Mouse (Mus musculus) myocyte (in vitro differentiated cells): ENCODE data around the gene Mvk. TPM values are rescaled to one million over a fixed set of nuclear protein-coding genes. Genes with fewer than 3 reads are reported as not detected.

Experiments
- H3K27me3 ChIP-seq: one replicate; pipeline ENCODE4 v1.6.1; 2011; ENCODE audit not compliant: control insufficient read depth, insufficient read depth, insufficient read length
- H3K36me3 ChIP-seq: one replicate; pipeline ENCODE4 v1.6.1; 2011; ENCODE audit not compliant: control insufficient read depth, insufficient read depth
- H3K4me2 ChIP-seq: one replicate; pipeline ENCODE4 v1.6.1; 2011; ENCODE audit warnings: low read depth, control low read depth
- H3K4me3 ChIP-seq: one replicate; pipeline ENCODE4 v1.5.1; 2011; ENCODE audit warnings: mild to moderate bottlenecking, control low read depth, moderate library complexity
- H3K79me2 ChIP-seq: one replicate; pipeline ENCODE4 v1.6.1; 2011; ENCODE audit not compliant: control insufficient read depth, insufficient read depth
- H3ac ChIP-seq: one replicate; pipeline ENCODE4 v1.6.1; 2011; ENCODE audit not compliant: control insufficient read depth, insufficient read length
- CEBPB ChIP-seq: IDR thresholded peaks from 2 replicates; pipeline ENCODE4 v1.6.1; 2011; ENCODE audit warnings: mild to moderate bottlenecking, moderate library complexity; ENCODE audit not compliant: poor library complexity, insufficient read depth, severe bottlenecking
- E2F4 ChIP-seq: IDR thresholded peaks from one replicate; pipeline ENCODE4 v1.6.1; 2011; ENCODE audit warnings: mild to moderate bottlenecking, control low read depth, moderate library complexity; ENCODE audit not compliant: insufficient read depth
- MAX ChIP-seq: IDR thresholded peaks from one replicate; pipeline ENCODE4 v1.6.1; 2011; ENCODE audit warnings: low read depth, mild to moderate bottlenecking, control low read depth
- MYOD1 ChIP-seq, 3 experiments: IDR thresholded peaks; one replicate each; pipeline ENCODE4 v1.6.1; 2011; ENCODE audit warnings: control low read depth in 2 of 3, low read depth in 2 of 3, mild to moderate bottlenecking in 2 of 3, moderate library complexity in 1 of 3; ENCODE audit not compliant: insufficient read length in 2 of 3, control insufficient read depth in 1 of 3
- MYOG ChIP-seq, 3 experiments: IDR thresholded peaks; one replicate each; pipeline ENCODE4 v1.6.1; 2011; ENCODE audit warnings: control low read depth in 2 of 3, low read depth in 2 of 3, mild to moderate bottlenecking in 2 of 3; ENCODE audit not compliant: insufficient read length in 2 of 3, control insufficient read depth in 1 of 3, insufficient read depth in 1 of 3
- POLR2A ChIP-seq: IDR thresholded peaks from one replicate; pipeline ENCODE4 v1.6.1; 2011; ENCODE audit warnings: low read depth, mild to moderate bottlenecking, control low read depth, moderate library complexity; ENCODE audit not compliant: insufficient read length
- POLR2AphosphoS2 ChIP-seq: IDR thresholded peaks from one replicate; pipeline ENCODE4 v1.6.1; 2011; ENCODE audit warnings: low read depth, control low read depth; ENCODE audit not compliant: insufficient read length
- REST ChIP-seq: IDR thresholded peaks from one replicate; pipeline ENCODE4 v1.6.1; 2011; ENCODE audit warnings: mild to moderate bottlenecking, control low read depth, moderate library complexity; ENCODE audit not compliant: insufficient read depth, insufficient read length
- SRF ChIP-seq: IDR thresholded peaks from one replicate; pipeline ENCODE4 v1.6.1; 2011; ENCODE audit warnings: low read depth; ENCODE audit not compliant: control insufficient read depth, insufficient read length
- TCF12 ChIP-seq: IDR thresholded peaks from one replicate; pipeline ENCODE4 v1.6.1; 2011; ENCODE audit warnings: mild to moderate bottlenecking, control low read depth; ENCODE audit not compliant: poor library complexity, insufficient read depth, severe bottlenecking
- TCF3 ChIP-seq: IDR thresholded peaks from one replicate; pipeline ENCODE4 v1.6.1; 2011; ENCODE audit warnings: low read depth, control low read depth; ENCODE audit not compliant: insufficient read length
- USF1 ChIP-seq: IDR thresholded peaks from one replicate; pipeline ENCODE4 v1.6.1; 2011; ENCODE audit warnings: low read depth, mild to moderate bottlenecking, control low read depth, moderate library complexity
- polyA plus RNA-seq: library from polyadenylated mRNA; unstranded; fragments of >200 nt; fragmentation: generic; extraction: Trizol; gene quantifications from one replicate; pipeline ENCODE4 v1.2.1, GENCODE M21; 2012; ENCODE audit warnings: missing spikeins

Gene Mvk
- polyA plus RNA-seq, 1 experiment = 56.6 TPM

DNA sequence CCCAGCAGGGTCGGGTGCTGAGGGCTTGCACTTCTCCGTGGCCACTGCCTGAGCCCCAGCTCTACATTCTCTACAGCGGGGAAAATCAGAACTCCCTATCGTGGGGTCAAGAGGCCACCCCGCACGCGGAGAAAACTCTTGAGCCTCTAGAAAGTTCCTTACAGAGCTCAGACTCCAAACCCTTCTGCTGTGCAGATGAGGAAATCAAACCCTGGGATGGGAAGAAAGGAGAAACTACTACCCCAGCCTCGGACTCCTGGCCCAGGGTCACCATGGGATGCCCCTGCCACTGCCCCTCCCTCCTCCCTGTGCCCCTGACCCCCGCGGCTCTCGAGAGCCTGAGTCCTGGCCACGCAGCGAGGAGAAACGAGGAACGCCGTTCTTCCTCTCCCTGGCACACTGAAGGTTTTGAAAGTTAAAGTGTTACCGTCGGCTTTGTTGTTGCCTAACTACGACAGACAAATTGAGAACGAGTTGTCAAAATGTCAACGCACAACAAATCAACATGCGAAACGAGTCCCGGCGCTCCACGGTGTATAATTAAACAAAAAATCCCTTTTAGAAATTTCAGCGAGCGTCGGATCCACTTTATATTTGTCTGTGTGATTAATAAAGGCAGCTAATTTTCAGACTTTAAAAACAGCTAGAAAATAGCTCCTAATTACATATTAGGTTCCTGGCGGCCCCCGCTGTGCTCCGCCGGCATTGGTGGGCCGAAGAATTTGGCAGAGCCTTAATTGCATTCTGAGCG, 30.8 kb downstream of the Mvk start:
- H3K36me3 ChIP-seq = no peaks in the 10 kb centered on the region
- no peak overlapping the region for H3ac ChIP-seq
- H3K27me3 ChIP-seq = peaks cover 72% of the 10 kb centered on the region
- no peak overlapping the region for H3K4me3 ChIP-seq
- no peak overlapping the region for H3K4me2 ChIP-seq
- no peaks in the 10 kb centered on the region for H3K79me2 ChIP-seq
- TF ChIP-seq SRF (no peak), POLR2A (no peak), MYOD1 (IDR thresholded peaks at IDR 0.05; ENCODE audit: control insufficient read depth in 1 of 3, insufficient read length in 2 of 3, low read depth in 2 of 3) (no peak), CEBPB (no peak), USF1 (no peak)

DNA sequence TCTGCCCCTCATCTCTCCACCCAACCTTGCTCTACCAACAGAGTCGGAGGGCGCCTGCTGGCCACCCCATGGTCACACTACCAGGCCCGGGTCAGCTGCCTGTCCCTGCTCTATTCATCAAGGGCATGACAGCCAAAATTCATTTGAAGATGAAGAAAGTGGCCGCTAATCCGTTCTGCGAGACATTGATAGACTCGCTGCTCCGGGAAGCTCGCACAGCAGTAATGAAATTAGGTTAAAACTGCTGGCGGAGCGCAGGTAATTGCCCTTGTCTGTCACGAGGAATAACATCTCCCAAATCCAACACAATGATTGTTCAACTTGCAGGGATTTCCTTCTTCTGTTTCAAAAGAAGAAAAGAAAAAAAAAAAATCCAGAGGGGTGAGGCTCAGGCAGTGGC, 34.2 kb downstream of the Mvk start:
- no peaks in the 10 kb centered on the region for H3K79me2 ChIP-seq
- peaks cover 70% of the 10 kb centered on the region for H3K27me3 ChIP-seq
- H3ac ChIP-seq = no peak overlapping the region
- no peak overlapping the region for H3K4me2 ChIP-seq
- no peak overlapping the region for H3K4me3 ChIP-seq
- TF ChIP-seq E2F4 (no peak), MYOG (IDR thresholded peaks at IDR 0.05; ENCODE audit: control insufficient read depth in 1 of 3, insufficient read depth in 1 of 3, insufficient read length in 2 of 3, low read depth in 2 of 3) (no peak), POLR2A (no peak), SRF (no peak), TCF12 (no peak), CEBPB (no peak), MYOD1 (IDR thresholded peaks at IDR 0.05; ENCODE audit: control insufficient read depth in 1 of 3, insufficient read length in 2 of 3, low read depth in 2 of 3) (no peak), POLR2AphosphoS2 (no peak), TCF3 (no peak), MAX (no peak), REST (no peak), USF1 (no peak)
- H3K36me3 ChIP-seq = no peaks in the 10 kb centered on the region

DNA sequence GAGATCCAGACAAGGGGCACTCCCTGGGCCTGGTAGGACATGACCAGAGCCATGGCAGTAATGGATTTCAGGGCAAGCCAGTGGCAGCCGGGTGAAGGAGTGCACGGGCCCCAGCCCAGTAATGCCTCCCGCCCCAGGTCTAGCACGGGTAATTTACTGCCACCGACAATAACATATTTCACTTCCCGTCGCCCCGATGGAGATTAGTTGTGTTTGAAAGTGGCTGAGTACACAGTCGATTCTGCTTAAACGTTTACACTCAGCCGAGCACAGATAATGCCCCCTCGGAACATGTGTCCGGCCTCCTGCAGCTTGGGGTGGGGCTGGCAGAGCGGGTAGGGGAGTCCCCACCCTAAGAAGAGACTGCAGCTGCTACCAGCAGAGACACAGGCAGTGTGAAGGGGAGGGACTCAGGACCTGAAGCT, 38.5 kb downstream of the Mvk start:
- no peak overlapping the region for H3ac ChIP-seq
- TF ChIP-seq E2F4 (no peak), MYOD1 (IDR thresholded peaks at IDR 0.05; ENCODE audit: control insufficient read depth in 1 of 3, insufficient read length in 2 of 3, low read depth in 2 of 3) (peak in 1 of 3 experiments; percentile 21)
- H3K4me3 ChIP-seq = no peak overlapping the region
- H3K79me2 ChIP-seq = no peaks in the 10 kb centered on the region
- H3K27me3 ChIP-seq = peaks cover 67% of the 10 kb centered on the region
- H3K36me3 ChIP-seq = no peaks in the 10 kb centered on the region
- no peak overlapping the region for H3K4me2 ChIP-seq

DNA sequence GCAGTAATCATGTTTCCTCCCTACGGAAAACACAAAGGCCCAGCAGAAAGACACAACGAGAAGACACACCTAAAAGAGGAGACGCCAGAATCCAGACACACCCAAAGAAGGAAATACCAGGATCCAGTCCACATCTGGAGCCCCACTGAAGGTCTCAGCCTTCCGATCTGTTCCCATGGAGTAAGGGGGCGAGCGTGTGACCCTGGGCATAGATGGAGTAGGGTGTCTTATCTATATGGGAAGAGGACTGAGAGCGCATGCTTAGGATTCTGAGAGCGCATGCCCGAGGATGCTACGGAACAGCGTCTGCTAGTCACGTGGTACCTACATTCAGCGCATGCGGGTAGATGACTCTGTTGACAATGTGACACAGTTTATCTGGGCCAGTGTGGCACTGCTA, 41.6 kb downstream of the Mvk start:
- no peaks in the 10 kb centered on the region for H3K36me3 ChIP-seq
- no peak overlapping the region for H3ac ChIP-seq
- no peaks in the 10 kb centered on the region for H3K79me2 ChIP-seq
- no peak overlapping the region for H3K4me2 ChIP-seq
- TF ChIP-seq MAX = no peak
- peaks cover 54% of the 10 kb centered on the region for H3K27me3 ChIP-seq
- H3K4me3 ChIP-seq = no peak overlapping the region

DNA sequence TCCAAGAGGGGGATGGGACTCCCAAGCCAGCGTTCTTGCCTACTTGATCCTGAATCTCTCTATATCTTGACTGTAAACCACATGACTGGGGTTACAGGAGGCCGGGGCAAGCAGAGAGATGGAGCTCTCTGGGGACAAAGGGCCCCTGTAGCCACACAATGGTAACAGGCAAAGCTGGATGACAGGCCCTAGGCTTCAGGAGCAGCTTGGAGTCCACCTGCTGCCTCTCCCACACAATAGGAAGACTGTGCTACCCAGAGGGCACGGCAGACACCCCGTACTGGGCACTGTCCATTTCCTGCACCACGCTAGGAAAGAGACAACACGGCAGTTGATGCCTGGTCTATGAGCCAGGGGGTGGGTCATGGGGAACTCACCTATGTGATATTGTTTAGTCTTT, 45.5 kb downstream of the Mvk start:
- Histone ChIP-seq H3ac (no peak overlapping the region), H3K4me2 (no peak overlapping the region), H3K4me3 (no peak overlapping the region), H3K79me2 (no peaks in the 10 kb centered on the region), H3K27me3 (peaks cover 34% of the 10 kb centered on the region), H3K36me3 (no peaks in the 10 kb centered on the region)
- no peak for TF ChIP-seq POLR2AphosphoS2
- TF ChIP-seq MYOD1 (IDR thresholded peaks at IDR 0.05; ENCODE audit: control insufficient read depth in 1 of 3, insufficient read length in 2 of 3, low read depth in 2 of 3) = no peak
- TF ChIP-seq TCF12 = no peak
- no peak for TF ChIP-seq USF1
- no peak for TF ChIP-seq SRF
- TF ChIP-seq MYOG (IDR thresholded peaks at IDR 0.05; ENCODE audit: control insufficient read depth in 1 of 3, insufficient read depth in 1 of 3, insufficient read length in 2 of 3, low read depth in 2 of 3) = no peak
- no peak for TF ChIP-seq CEBPB
- TF ChIP-seq POLR2A = no peak
- TF ChIP-seq TCF3 = no peak
- no peak for TF ChIP-seq E2F4
- no peak for TF ChIP-seq MAX
- no peak for TF ChIP-seq REST
